Mouse (Mus musculus): ENCODE results near the gene Fam168a.

Gene Fam168a

DNA sequence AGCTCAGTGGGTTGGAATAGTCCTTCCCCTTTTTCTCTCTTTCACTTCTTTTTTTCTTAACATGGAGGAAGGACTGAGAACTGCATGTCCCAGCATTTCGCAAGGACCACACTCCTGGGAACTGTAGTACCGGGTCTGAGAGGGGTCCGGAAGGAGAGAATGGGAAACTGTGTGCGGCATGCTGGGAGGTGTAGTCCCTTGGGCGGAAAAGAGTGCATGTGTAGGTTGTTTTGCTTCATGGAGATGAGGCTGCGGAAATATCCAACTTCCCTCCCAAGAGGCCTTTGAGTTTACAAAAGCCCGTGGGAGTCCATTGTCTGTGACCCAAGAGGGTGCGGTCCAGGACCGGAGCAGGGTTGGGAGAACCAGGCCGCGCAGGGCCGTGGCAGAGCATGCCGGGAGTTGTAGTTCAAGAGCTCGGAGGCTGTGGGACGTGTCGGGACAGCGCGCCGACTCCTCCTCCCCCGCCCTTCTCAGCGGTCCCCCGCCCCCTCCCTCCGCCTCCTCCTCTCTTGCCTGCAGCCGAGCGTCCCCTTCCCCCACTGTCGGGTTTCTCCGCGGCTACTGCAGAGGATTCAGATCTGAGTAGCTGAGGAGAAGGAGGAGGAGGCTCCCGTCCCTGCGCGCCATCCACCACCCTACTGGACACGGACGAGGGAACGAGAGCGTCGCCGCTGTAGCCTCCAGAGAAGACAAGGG is at the start of gene Fam168a:
Fam168a (plus strand) TSS at position 493 of the 699 bp plus-strand sequence.
- peak; percentile 78 to 85 for DNase-seq (ENCODE audit: low spot score in 2 of 2)

DNA sequence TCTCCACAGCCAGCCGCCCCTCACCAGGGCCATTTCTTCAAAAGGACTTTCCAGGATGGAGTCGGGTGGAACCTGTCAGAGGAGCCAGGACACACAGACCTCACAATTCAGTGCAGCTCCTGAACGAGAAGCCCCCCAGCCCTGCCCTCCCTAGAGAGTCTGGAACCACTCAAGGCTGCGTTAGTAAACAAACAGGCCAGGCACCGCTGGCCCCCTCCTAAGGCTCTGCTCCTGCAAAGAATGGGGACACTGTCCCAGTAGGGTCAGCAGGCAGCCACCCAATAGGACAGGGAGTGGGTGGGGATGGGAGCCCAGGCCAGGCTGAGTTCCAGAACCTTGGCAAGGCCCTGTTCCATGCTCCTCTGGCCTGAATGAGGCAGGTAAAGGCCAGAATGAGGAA is 49.7 kb upstream of the Fam168a start:
- no peak for DNase-seq (ENCODE audit: low spot score in 2 of 2)

DNA sequence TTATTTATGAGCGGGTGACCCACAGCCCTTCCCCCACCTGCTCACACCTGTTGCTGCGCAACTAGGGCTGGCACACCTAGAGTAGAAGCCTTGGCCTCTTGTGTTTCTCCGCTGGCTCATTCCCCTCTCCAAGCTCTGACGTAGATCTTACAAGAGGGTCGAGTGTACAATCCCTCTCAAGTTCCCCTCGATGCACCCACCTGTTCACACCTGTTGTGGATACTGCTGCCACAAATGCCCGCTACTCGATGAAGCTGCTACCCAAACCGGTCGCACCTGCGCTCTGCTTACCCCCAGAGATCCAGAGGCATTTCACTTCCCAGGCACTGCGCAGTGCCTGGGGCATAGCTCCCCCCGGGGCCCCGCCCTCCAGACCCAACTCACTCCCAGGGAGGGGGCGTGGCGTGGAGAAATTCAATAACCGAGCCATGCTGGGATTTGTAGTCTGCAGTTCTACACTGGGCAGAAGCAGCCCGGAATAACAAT is 48.3 kb upstream of the Fam168a start:
- no peak for DNase-seq (ENCODE audit: low spot score in 2 of 2)

GRCm38 (mm10) chr7:100661264-100661663 is 45.2 kb upstream of the Fam168a start:
- no peak for DNase-seq (ENCODE audit: low spot score in 2 of 2)

DNA sequence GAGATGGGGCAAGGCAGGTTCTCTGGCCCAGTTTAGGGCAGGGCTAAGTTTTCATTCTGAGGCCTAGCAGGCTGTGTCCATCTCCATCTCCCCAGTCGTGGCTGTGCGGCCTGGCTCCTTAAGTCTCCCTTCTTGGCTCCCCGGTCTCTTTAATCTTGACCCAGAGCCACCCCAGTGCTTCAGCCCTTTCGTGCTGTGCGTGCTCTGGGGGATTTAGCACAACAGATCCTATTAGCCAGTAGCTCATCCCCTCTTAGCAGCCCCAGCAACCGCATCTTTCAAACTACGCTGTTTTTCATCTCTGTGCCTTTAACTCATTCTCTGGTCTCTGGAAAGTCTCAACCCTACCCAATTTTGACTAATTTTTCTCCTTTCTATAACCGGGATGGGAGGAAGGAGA is 44.2 kb upstream of the Fam168a start, which contains the start of gene Plekhb1:
Plekhb1 (minus strand) TSS at position 184 of the 400 bp plus-strand sequence.
- DNase-seq (ENCODE audit: low spot score in 2 of 2), result no peak

DNA sequence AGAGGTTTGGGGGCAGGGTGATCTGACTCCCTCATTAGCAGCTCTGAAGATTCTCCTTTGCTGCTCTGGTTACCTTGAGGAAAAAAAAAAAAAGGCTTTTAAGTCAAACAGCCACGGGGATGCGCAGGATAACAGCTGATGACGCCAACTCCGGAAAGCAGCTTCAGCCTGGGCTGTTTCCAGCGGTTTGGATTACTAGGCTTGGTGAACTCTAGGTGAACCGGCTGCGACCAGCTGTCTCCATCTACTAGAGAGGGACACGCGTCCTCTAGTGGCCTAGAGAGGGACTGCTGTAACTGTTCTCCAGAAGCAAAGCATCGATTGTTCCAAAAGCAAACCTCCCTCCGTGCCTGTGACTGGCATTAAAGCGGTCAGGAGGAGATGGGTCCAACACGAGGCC is 43.2 kb upstream of the Fam168a start:
- peak; percentile 54 to 79 for DNase-seq (ENCODE audit: low spot score in 2 of 2)

- DNase-seq (ENCODE audit: low spot score in 2 of 2), result no peak
These were observed 42.6 kb upstream of the Fam168a start for GRCm38 (mm10) chr7:100663729-100664304.

DNA sequence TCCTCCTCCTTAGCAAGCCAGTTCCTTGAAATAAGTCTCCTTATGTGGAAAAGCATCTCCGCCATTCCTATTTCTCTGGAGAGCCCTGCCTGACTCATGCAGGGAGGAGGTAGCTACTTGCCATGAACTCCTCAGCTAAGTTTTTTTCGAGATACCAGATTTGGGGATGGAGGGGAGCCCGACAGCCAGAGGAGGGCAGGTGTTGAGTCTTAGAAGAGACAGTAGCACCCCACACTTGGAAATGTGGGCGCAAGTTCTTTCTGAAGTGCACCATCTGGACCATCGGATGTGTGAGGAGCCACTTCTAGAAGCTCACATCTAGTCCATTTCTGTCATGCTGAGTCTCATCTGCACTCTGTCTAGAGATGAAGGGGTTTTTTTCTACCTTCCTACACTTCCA is 35.8 kb upstream of the Fam168a start:
- no peak for DNase-seq (ENCODE audit: low spot score in 2 of 2)

GRCm38 (mm10) chr7:100673452-100673851 is 33.0 kb upstream of the Fam168a start:
- no peak for DNase-seq (ENCODE audit: low spot score in 2 of 2)

GRCm38 (mm10) chr7:100674941-100675340 is 31.5 kb upstream of the Fam168a start:
- DNase-seq (ENCODE audit: low spot score in 2 of 2), result no peak

DNA sequence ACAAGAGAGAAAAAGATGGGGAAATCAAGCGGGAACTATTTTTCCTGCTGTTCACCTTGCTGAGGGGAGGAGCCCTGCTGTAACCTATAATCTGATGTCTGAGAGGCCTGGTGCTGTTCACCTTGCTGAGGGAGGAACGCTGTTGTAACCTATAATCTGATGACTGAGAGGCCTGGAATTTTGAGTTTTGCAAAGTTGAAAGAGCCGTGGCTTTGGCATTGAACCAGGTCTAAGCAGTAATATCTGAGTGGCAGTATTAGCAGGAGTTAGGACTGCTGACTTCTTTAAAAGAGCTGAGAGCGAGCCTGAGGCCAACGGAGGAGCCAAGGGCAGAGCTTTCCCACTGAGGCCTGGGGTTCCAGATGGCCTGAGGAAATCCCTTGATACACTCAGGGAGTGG is 28.4 kb upstream of the Fam168a start:
- DNase-seq (ENCODE audit: low spot score in 2 of 2), result no peak

DNA sequence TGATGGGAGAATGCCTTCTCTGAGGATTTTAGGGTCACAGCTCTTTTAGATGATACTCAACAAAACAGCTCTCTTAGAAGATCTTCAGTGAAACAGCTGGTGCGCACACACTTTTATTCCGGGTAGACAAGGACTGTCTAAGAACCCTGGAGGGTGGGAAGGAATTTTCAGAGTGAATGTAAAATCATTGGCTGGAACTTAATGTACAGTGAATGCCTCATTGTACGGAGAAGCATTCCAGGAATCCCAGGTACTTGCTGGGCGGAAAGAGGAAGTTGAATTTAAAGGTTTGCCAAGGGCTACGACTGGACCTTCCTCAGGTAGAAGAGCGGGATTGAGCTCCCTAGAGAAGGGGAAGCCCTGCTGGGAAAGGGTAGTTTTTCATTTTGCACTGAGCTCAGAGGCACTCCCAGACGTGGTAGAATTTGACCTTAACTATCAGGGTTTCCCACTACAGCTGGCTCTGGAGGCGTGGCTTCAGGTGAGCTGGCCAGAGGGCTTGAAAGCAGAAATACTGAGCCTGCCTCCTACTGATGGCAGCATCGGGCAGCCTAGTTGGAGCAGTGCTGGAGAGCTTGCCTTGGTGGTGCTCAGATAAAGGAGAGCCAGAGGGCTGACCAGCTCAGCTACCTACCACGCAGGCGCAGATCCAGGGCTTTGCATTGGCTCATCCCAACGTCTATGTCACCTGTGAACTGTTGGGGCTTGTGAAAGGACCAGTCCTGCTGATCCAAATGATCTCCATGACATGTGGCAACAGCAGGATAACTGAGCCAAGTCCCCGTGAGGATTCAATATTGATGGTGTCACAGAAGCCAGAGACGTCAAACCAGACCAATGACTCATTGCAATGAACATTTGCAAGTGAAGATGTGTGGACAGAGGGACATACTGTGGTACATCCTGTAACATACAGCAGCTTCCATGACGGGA is 27.2 kb upstream of the Fam168a start:
- DNase-seq (ENCODE audit: low spot score in 2 of 2), result no peak

GRCm38 (mm10) chr7:100681132-100681531 is 25.3 kb upstream of the Fam168a start:
- DNase-seq (ENCODE audit: low spot score in 2 of 2), result no peak

DNA sequence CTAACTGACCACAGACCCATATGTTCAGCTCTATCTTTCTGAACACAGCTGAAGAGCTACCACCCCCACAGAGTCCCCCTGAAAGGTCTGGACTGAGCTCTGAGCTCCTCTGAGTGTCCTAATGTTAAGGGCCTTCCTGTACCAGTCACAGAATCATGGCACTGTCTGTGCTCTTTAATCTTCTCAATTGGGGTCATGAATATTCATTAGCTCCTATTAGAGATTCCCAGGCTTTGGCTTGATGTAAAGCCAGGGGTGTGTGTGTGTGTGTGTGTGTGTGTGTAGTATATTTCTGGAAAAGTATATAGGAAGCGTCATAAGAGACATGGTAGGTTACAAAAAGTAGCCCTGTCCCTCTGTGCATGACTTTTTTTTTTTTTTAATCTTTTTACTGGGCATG is 23.2 kb upstream of the Fam168a start:
- no peak for DNase-seq (ENCODE audit: low spot score in 2 of 2)

DNA sequence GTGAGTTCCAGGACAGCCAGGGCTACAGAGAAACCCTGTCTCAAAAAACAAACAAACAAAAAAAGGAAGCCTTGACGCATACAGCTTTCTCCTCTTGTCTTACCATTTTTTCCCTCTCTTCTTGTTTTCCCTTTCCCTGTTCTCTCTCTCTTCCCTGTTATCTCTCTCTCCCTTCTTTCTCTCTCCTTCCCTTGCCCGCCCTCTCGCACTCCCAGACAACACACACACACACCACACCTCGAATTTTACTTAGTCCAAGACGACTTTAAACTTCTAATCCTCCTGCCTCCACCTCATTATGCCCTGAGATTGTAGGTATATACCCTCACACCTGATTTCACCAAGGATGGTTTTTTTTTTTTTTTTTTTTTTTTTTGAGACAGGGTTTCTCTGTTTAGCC is 22.4 kb upstream of the Fam168a start:
- DNase-seq (ENCODE audit: low spot score in 2 of 2), result no peak

DNA sequence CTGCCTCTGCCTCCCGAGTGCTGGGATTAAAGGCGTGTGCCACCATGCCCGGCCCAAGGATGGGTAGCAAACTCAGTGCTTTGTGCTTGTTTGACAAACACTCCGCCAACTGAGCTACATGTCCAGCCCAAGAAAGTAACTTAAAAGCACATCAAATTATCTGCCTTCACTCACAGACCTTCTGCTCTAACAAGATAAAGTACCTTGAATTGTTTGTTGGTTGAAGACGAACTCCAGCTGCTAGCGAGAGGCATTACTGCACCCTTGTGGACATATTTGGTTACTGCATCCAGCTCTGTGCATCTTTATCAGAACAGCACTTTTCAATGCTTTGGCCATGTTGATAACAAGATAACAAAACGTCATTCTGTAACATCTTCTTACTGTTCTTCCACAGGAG is 21.9 kb upstream of the Fam168a start:
- peak; percentile 42 to 62 for DNase-seq (ENCODE audit: low spot score in 2 of 2)

DNA sequence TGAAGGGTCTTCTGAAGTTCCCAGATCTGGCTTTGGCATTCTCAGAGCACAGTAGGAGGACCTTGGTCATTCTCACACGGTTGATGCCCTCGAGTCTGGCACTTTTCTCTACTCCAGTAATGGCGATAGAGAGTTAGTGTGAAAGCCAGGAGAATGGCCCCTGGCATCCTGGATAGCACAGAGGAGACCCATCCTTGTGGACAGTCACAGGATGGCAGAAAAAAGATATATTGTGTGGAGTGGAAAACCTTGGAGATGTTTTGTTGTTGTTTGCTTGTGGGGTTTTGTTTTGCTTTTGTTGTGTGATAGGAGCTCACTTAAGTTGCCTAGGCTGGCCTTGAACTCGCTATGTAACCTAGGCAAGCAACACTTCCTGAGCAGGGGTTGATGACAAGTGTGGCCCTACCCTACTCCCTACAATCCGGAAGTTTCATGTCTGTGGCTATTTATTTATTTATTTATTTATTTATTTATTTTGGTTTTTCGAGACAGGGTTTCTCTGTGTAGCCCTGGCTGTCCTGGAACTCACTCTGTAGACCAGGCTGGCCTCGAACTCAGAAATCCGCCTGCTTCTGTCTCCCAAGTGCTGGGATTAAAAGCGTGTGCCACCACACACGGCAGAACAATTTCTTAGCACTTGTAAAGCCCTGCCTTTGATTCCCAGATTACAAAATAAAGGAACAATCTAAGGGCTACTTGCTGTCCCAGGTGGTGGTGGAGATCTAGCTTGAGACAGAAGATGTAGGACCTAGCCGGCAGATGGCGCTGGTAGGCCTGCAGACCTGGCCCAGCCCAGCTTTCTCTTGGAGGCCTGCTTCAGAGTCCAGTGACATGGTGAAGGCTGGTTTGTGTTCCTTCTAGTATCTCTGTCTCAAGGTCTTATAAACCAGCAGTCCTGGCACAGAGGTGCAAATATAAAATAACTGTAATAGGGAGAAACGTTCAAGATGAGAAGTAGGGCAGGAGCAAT is 21.1 kb upstream of the Fam168a start:
- DNase-seq (ENCODE audit: low spot score in 2 of 2), result peak; percentile 50 to 69

GRCm38 (mm10) chr7:100688471-100688870 is 18.0 kb upstream of the Fam168a start:
- no peak for DNase-seq (ENCODE audit: low spot score in 2 of 2)

GRCm38 (mm10) chr7:100693199-100693598 is 13.2 kb upstream of the Fam168a start:
- peak in 1 of 2 experiments; percentile 15 for DNase-seq (ENCODE audit: low spot score in 2 of 2)

GRCm38 (mm10) chr7:100699771-100700770 is 6.4 kb upstream of the Fam168a start:
- DNase-seq (ENCODE audit: low spot score in 2 of 2), result no peak

Data from natural killer cell, adult 2 months (primary cell).